Mouse (Mus musculus): ENCODE data around the gene Vmn1r35. TPM values are rescaled to one million over a fixed set of nuclear protein-coding genes. Genes with fewer than 3 reads are reported as not detected.
"Not testable (repeated sequence)": the region's sequence is repeated elsewhere in the genome, so short reads cannot be mapped to it uniquely, and the experiment has no call there.

Vmn1r35 gene
- not detected in 2 replicates for total RNA-seq (2012; rRNA removed)

- DNase-seq (ENCODE audit: low read depth, low spot score), result no peak
- no peak within 1 kb of the TSS for H3K27ac ChIP-seq (ENCODE audit: insufficient read depth, low read depth, low read length, poor library complexity, severe bottlenecking)
- no peaks in the 10 kb centered on the region for H3K9me3 ChIP-seq (ENCODE audit: control insufficient read depth, insufficient read depth, low read depth, low read length)
- TF ChIP-seq HCFC1 (IDR thresholded peaks at IDR 0.05; ENCODE audit: borderline replicate concordance, insufficient read depth, low read length) (no peak), CHD2 (IDR thresholded peaks at IDR 0.05; ENCODE audit: low read depth, low read length) (no peak), ZNF384 (IDR thresholded peaks at IDR 0.05; ENCODE audit: low read depth, low read length) (no peak), ZC3H11A (IDR thresholded peaks at IDR 0.05; ENCODE audit: borderline replicate concordance, low read depth, low read length) (no peak), MAFK (IDR thresholded peaks at IDR 0.05; ENCODE audit: insufficient read depth, low read depth, low read length) (no peak)
- no peak within 1 kb of the TSS for H3K4me3 ChIP-seq (ENCODE audit: insufficient read depth in 1 of 2, low read depth in 1 of 2, low read length in 2 of 2, poor library complexity in 1 of 2, severe bottlenecking in 1 of 2)
- no peaks in the 10 kb centered on the region for H3K4me1 ChIP-seq (ENCODE audit: control insufficient read depth in 2 of 2, insufficient read depth in 2 of 2, low read length in 2 of 2, poor library complexity in 1 of 2)
- H3K36me3 ChIP-seq (ENCODE audit: control insufficient read depth, insufficient read depth, low read length, poor library complexity, severe bottlenecking), result no peaks in the 10 kb centered on the region
- no peak within 1 kb of the TSS for H3K9ac ChIP-seq (ENCODE audit: insufficient read depth, low read depth, low read length, poor library complexity, severe bottlenecking)
- in situ Hi-C loops (cut with MboI; ENCODE audit: low sequenced_read_pairs in 2 of 2, unreplicated experiment in 2 of 2), result no loop called here
These were observed at the start of gene Vmn1r35 for GRCm38 (mm10) chr6:66685806-66686205. Gene Vmn1r35 (minus strand): TSS chr6:66685906.

- H3K4me1 ChIP-seq (ENCODE audit: control insufficient read depth in 2 of 2, insufficient read depth in 2 of 2, low read length in 2 of 2, poor library complexity in 1 of 2); DNase-seq (ENCODE audit: low read depth, low spot score); H3K9me3 ChIP-seq (ENCODE audit: control insufficient read depth, insufficient read depth, low read depth, low read length); H3K36me3 ChIP-seq (ENCODE audit: control insufficient read depth, insufficient read depth, low read length, poor library complexity, severe bottlenecking); H3K27ac ChIP-seq (ENCODE audit: insufficient read depth, low read depth, low read length, poor library complexity, severe bottlenecking); H3K9ac ChIP-seq (ENCODE audit: insufficient read depth, low read depth, low read length, poor library complexity, severe bottlenecking); in situ Hi-C loops (cut with MboI; ENCODE audit: low sequenced_read_pairs in 2 of 2, unreplicated experiment in 2 of 2); H3K4me3 ChIP-seq (ENCODE audit: insufficient read depth in 1 of 2, low read depth in 1 of 2, low read length in 2 of 2, poor library complexity in 1 of 2, severe bottlenecking in 1 of 2): not testable (repeated sequence)
These were observed 43.4 kb upstream of the Vmn1r35 start, which contains the start of gene Vmn1r37 for GRCm38 (mm10) chr6:66729082-66729481. Gene Vmn1r37 (plus strand): TSS chr6:66729382.

- H3K9me3 ChIP-seq (ENCODE audit: control insufficient read depth, insufficient read depth, low read depth, low read length); H3K27ac ChIP-seq (ENCODE audit: insufficient read depth, low read depth, low read length, poor library complexity, severe bottlenecking); DNase-seq (ENCODE audit: low read depth, low spot score); H3K4me3 ChIP-seq (ENCODE audit: insufficient read depth in 1 of 2, low read depth in 1 of 2, low read length in 2 of 2, poor library complexity in 1 of 2, severe bottlenecking in 1 of 2); H3K4me1 ChIP-seq (ENCODE audit: control insufficient read depth in 2 of 2, insufficient read depth in 2 of 2, low read length in 2 of 2, poor library complexity in 1 of 2); H3K9ac ChIP-seq (ENCODE audit: insufficient read depth, low read depth, low read length, poor library complexity, severe bottlenecking); in situ Hi-C loops (cut with MboI; ENCODE audit: low sequenced_read_pairs in 2 of 2, unreplicated experiment in 2 of 2); H3K36me3 ChIP-seq (ENCODE audit: control insufficient read depth, insufficient read depth, low read length, poor library complexity, severe bottlenecking): not testable (repeated sequence)
These were observed 33.4 kb upstream of the Vmn1r35 start, which contains the start of gene Vmn1r36 for GRCm38 (mm10) chr6:66719068-66719467. Gene Vmn1r36 (minus strand): TSS chr6:66719168.

DNA sequence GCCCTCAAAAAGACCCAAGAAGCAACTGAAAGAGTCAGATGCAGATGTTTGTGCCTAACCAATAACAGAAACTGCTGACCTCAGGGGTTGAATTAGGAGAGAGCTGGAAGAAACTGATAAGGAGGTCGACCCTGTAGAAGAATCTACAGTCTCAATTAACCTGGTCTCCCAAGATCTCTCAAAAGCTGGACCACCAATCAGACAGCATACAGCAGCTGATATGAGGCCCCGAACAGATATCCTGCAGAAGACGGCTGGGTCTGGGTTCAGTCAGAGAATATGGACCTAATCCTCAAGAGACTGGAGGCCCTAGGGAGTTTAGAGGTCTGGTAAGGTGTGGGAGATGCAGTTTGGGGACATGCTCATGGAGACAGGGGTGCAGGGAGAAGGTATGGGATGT lies 28.1 kb upstream of the Vmn1r35 start:
- H3K9me3 ChIP-seq (ENCODE audit: control insufficient read depth, insufficient read depth, low read depth, low read length), result no peaks in the 10 kb centered on the region
- no peak overlapping the region for H3K27ac ChIP-seq (ENCODE audit: insufficient read depth, low read depth, low read length, poor library complexity, severe bottlenecking)
- H3K4me3 ChIP-seq (ENCODE audit: insufficient read depth in 1 of 2, low read depth in 1 of 2, low read length in 2 of 2, poor library complexity in 1 of 2, severe bottlenecking in 1 of 2), result no peak overlapping the region
- no peak for TF ChIP-seq ZC3H11A (IDR thresholded peaks at IDR 0.05; ENCODE audit: borderline replicate concordance, low read depth, low read length)
- TF ChIP-seq CHD2 (IDR thresholded peaks at IDR 0.05; ENCODE audit: low read depth, low read length), result no peak
- TF ChIP-seq HCFC1 (IDR thresholded peaks at IDR 0.05; ENCODE audit: borderline replicate concordance, insufficient read depth, low read length), result no peak
- TF ChIP-seq ZNF384 (IDR thresholded peaks at IDR 0.05; ENCODE audit: low read depth, low read length), result no peak
- TF ChIP-seq MAFK (IDR thresholded peaks at IDR 0.05; ENCODE audit: insufficient read depth, low read depth, low read length), result no peak
- DNase-seq (ENCODE audit: low read depth, low spot score), result no peak
- H3K36me3 ChIP-seq (ENCODE audit: control insufficient read depth, insufficient read depth, low read length, poor library complexity, severe bottlenecking), result no peaks in the 10 kb centered on the region
- no peaks in the 10 kb centered on the region for H3K4me1 ChIP-seq (ENCODE audit: control insufficient read depth in 2 of 2, insufficient read depth in 2 of 2, low read length in 2 of 2, poor library complexity in 1 of 2)
- in situ Hi-C loops (cut with MboI; ENCODE audit: low sequenced_read_pairs in 2 of 2, unreplicated experiment in 2 of 2), result no loop called here
- H3K9ac ChIP-seq (ENCODE audit: insufficient read depth, low read depth, low read length, poor library complexity, severe bottlenecking), result no peak overlapping the region

DNA sequence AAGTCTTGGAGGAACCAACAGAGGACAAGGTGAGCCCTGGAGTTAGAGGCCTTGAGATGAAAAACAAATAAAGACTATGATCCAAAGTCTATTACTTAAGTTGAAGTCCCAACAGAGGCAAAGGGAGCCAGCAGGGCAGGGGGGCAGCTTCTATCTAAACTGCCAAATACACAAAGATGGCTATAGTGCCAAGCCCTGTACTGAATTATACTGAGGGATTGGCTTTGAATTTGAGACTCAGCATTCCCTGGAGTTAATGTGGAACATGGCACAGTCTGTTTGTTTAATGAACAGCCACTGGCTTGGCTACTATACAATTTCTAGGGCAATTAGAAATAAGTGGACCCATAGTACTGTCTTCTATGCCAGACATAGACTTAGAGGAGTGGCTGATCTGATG lies 23.2 kb upstream of the Vmn1r35 start:
- H3K4me3 ChIP-seq (ENCODE audit: insufficient read depth in 1 of 2, low read depth in 1 of 2, low read length in 2 of 2, poor library complexity in 1 of 2, severe bottlenecking in 1 of 2), result no peak overlapping the region
- no peaks in the 10 kb centered on the region for H3K4me1 ChIP-seq (ENCODE audit: control insufficient read depth in 2 of 2, insufficient read depth in 2 of 2, low read length in 2 of 2, poor library complexity in 1 of 2)
- TF ChIP-seq MAFK (IDR thresholded peaks at IDR 0.05; ENCODE audit: insufficient read depth, low read depth, low read length) (no peak), CHD2 (IDR thresholded peaks at IDR 0.05; ENCODE audit: low read depth, low read length) (no peak), ZNF384 (IDR thresholded peaks at IDR 0.05; ENCODE audit: low read depth, low read length) (no peak), ZC3H11A (IDR thresholded peaks at IDR 0.05; ENCODE audit: borderline replicate concordance, low read depth, low read length) (no peak), HCFC1 (IDR thresholded peaks at IDR 0.05; ENCODE audit: borderline replicate concordance, insufficient read depth, low read length) (no peak)
- H3K27ac ChIP-seq (ENCODE audit: insufficient read depth, low read depth, low read length, poor library complexity, severe bottlenecking), result no peak overlapping the region
- H3K36me3 ChIP-seq (ENCODE audit: control insufficient read depth, insufficient read depth, low read length, poor library complexity, severe bottlenecking), result no peaks in the 10 kb centered on the region
- in situ Hi-C loops (cut with MboI; ENCODE audit: low sequenced_read_pairs in 2 of 2, unreplicated experiment in 2 of 2), result no loop called here
- no peak for DNase-seq (ENCODE audit: low read depth, low spot score)
- H3K9ac ChIP-seq (ENCODE audit: insufficient read depth, low read depth, low read length, poor library complexity, severe bottlenecking), result no peak overlapping the region
- H3K9me3 ChIP-seq (ENCODE audit: control insufficient read depth, insufficient read depth, low read depth, low read length), result no peaks in the 10 kb centered on the region

All from ES-E14 (cell line).